Mouse (Mus musculus) spleen, postnatal 10 days (tissue): ENCODE results near the gene Uba52.

Source experiments
- DNase-seq, 2 experiments: peaks; one replicate each; pipeline ENCODE4 v3.0.0; 2021 to 2022; ENCODE audit warnings: low spot score in 2 of 2

Uba52 gene

GRCm38 (mm10) chr8:70510228-70510915 is at the start of gene Uba52:
Gene Uba52 (minus strand): TSS chr8:70510801.
- DNase-seq: peak; percentile 95 to 97

GRCm38 (mm10) chr8:70560096-70560495 is 49.5 kb upstream of the Uba52 start:
- peak in 1 of 2 experiments; percentile 57 for DNase-seq

GRCm38 (mm10) chr8:70558983-70559382 is 48.4 kb upstream of the Uba52 start:
- DNase-seq: no peak

- peak in 1 of 2 experiments; percentile 41 for DNase-seq
Observed at GRCm38 (mm10) chr8:70558334-70558733, 47.7 kb upstream of the Uba52 start.

- no peak for DNase-seq
Observed at GRCm38 (mm10) chr8:70555079-70555747, 44.6 kb upstream of the Uba52 start.

- DNase-seq: no peak
Observed at GRCm38 (mm10) chr8:70553740-70554139, 43.1 kb upstream of the Uba52 start.

GRCm38 (mm10) chr8:70552836-70553235 is 42.2 kb upstream of the Uba52 start:
- no peak for DNase-seq

GRCm38 (mm10) chr8:70551558-70552161 is 41.1 kb upstream of the Uba52 start:
- no peak for DNase-seq

- no peak for DNase-seq
Observed at GRCm38 (mm10) chr8:70549412-70550184, 39.0 kb upstream of the Uba52 start.

GRCm38 (mm10) chr8:70547762-70548161 is 37.2 kb upstream of the Uba52 start:
- DNase-seq: no peak

GRCm38 (mm10) chr8:70546412-70546811 is 35.8 kb upstream of the Uba52 start:
- DNase-seq: no peak

GRCm38 (mm10) chr8:70544200-70544687 is 33.6 kb upstream of the Uba52 start:
- peak in 1 of 2 experiments; percentile 56 for DNase-seq

GRCm38 (mm10) chr8:70541081-70541480 is 30.5 kb upstream of the Uba52 start:
- no peak for DNase-seq

GRCm38 (mm10) chr8:70540507-70541071 is 30.0 kb upstream of the Uba52 start:
- DNase-seq: no peak

GRCm38 (mm10) chr8:70540013-70540506 is 29.5 kb upstream of the Uba52 start:
- DNase-seq: peak; percentile 36 to 38

GRCm38 (mm10) chr8:70539077-70539813 is 28.6 kb upstream of the Uba52 start, which contains the start of gene Ell:
Gene Ell (plus strand): TSS chr8:70539457.
- DNase-seq: peak; percentile 98 to 100

GRCm38 (mm10) chr8:70538633-70539076 is 28.1 kb upstream of the Uba52 start:
- DNase-seq: peak; percentile 99 to 100

GRCm38 (mm10) chr8:70538024-70538579 is 27.5 kb upstream of the Uba52 start:
- DNase-seq: peak in 1 of 2 experiments; percentile 69

- DNase-seq: no peak
Observed at GRCm38 (mm10) chr8:70535701-70536100, 25.1 kb upstream of the Uba52 start.

- DNase-seq: no peak
Observed at GRCm38 (mm10) chr8:70535221-70535620, 24.6 kb upstream of the Uba52 start.
